Mouse (Mus musculus): ENCODE results near the gene Fbxo17. TPM values are rescaled to one million over a fixed set of nuclear protein-coding genes. Genes with fewer than 3 reads are reported as not detected.

Gene Fbxo17
- polyA plus RNA-seq, 1 experiment from 2014 or later = 5.3 TPM

GRCm38 (mm10) chr7:28770309-28770708 lies 53.7 kb downstream of the Fbxo17 start:
- no peaks in the 10 kb centered on the region for H3K27me3 ChIP-seq
- H3K36me3 ChIP-seq (ENCODE audit: poor library complexity, severe bottlenecking) = peaks cover 30% of the 10 kb centered on the region; the same call in 1 of the 2 replicates
- 91% methylated on average over 3 of the region's 3 CpGs for WGBS
- ATAC-seq = no peak
- no peak overlapping the region for H3K9ac ChIP-seq
- H3K9me3 ChIP-seq (replicated peaks) = no peaks in the 10 kb centered on the region
- H3K27ac ChIP-seq = no peak overlapping the region
- H3K4me2 ChIP-seq = no peak overlapping the region
- peaks cover 29% of the 10 kb centered on the region for H3K4me1 ChIP-seq
- H3K4me3 ChIP-seq = no peak overlapping the region

- no peaks in the 10 kb centered on the region for H3K9me3 ChIP-seq (replicated peaks)
- H3K36me3 ChIP-seq (ENCODE audit: poor library complexity, severe bottlenecking) = peaks cover 44% of the 10 kb centered on the region; the same call in 1 of the 2 replicates
- H3K27ac ChIP-seq = no peak overlapping the region
- ATAC-seq = no peak
- H3K27me3 ChIP-seq = no peaks in the 10 kb centered on the region
- WGBS = 91% methylated on average over 11 of the region's 11 CpGs
- H3K4me1 ChIP-seq = peaks cover 23% of the 10 kb centered on the region
- H3K9ac ChIP-seq = no peak overlapping the region
- no peak overlapping the region for H3K4me3 ChIP-seq
- H3K4me2 ChIP-seq = no peak overlapping the region
Measured at GRCm38 (mm10) chr7:28771867-28772266, 55.3 kb downstream of the Fbxo17 start.

GRCm38 (mm10) chr7:28773163-28773562 lies 56.6 kb downstream of the Fbxo17 start:
- ATAC-seq = no peak
- H3K27me3 ChIP-seq = no peaks in the 10 kb centered on the region
- no peaks in the 10 kb centered on the region for H3K9me3 ChIP-seq (replicated peaks)
- H3K4me2 ChIP-seq = no peak overlapping the region
- H3K9ac ChIP-seq = no peak overlapping the region
- no peak overlapping the region for H3K4me3 ChIP-seq
- no peak overlapping the region for H3K27ac ChIP-seq
- 87% methylated on average over 3 of the region's 3 CpGs for WGBS
- H3K36me3 ChIP-seq (ENCODE audit: poor library complexity, severe bottlenecking) = peaks cover 53% of the 10 kb centered on the region
- H3K4me1 ChIP-seq = peaks cover 11% of the 10 kb centered on the region; the same call in 1 of the 2 replicates

- no peaks in the 10 kb centered on the region for H3K27me3 ChIP-seq
- ATAC-seq = no peak
- H3K4me1 ChIP-seq = peaks cover 6% of the 10 kb centered on the region; the same call in 1 of the 2 replicates
- H3K4me2 ChIP-seq = no peak overlapping the region
- no peak overlapping the region for H3K27ac ChIP-seq
- peaks cover 60% of the 10 kb centered on the region for H3K36me3 ChIP-seq (ENCODE audit: poor library complexity, severe bottlenecking)
- WGBS = 84% methylated on average over 12 of the region's 12 CpGs
- no peak overlapping the region for H3K9ac ChIP-seq
- no peaks in the 10 kb centered on the region for H3K9me3 ChIP-seq (replicated peaks)
- no peak overlapping the region for H3K4me3 ChIP-seq
Measured at GRCm38 (mm10) chr7:28774164-28774563, 57.6 kb downstream of the Fbxo17 start.

- Histone ChIP-seq H3K4me1 (peaks cover 5% of the 10 kb centered on the region), H3K4me3 (no peak overlapping the region), H3K27ac (no peak overlapping the region), H3K36me3 (ENCODE audit: poor library complexity, severe bottlenecking) (peaks cover 60% of the 10 kb centered on the region), H3K4me2 (no peak overlapping the region), H3K9ac (no peak overlapping the region), H3K27me3 (no peaks in the 10 kb centered on the region), H3K9me3 (replicated peaks) (no peaks in the 10 kb centered on the region)
- WGBS = 81% methylated on average over 7 of the region's 7 CpGs
- ATAC-seq = no peak
Measured at GRCm38 (mm10) chr7:28775129-28775528, 58.5 kb downstream of the Fbxo17 start.

- no peaks in the 10 kb centered on the region for H3K9me3 ChIP-seq (replicated peaks)
- no peak overlapping the region for H3K9ac ChIP-seq
- H3K36me3 ChIP-seq (ENCODE audit: poor library complexity, severe bottlenecking) = peaks cover 63% of the 10 kb centered on the region
- WGBS = 81% methylated on average over 9 of the region's 9 CpGs
- no peak for ATAC-seq
- H3K4me1 ChIP-seq = peaks cover 10% of the 10 kb centered on the region
- H3K4me3 ChIP-seq = no peak overlapping the region
- H3K27ac ChIP-seq = no peak overlapping the region
- H3K27me3 ChIP-seq = no peaks in the 10 kb centered on the region
- H3K4me2 ChIP-seq = no peak overlapping the region
Measured at GRCm38 (mm10) chr7:28778825-28779224, 62.2 kb downstream of the Fbxo17 start.

- Histone ChIP-seq H3K4me2 (no peak overlapping the region), H3K9ac (0 out of 2 replicates have a peak overlapping the region, but pooled peaks have one; percentile 8), H3K27ac (peak overlapping the region; percentile 65), H3K9me3 (replicated peaks) (no peaks in the 10 kb centered on the region), H3K36me3 (ENCODE audit: poor library complexity, severe bottlenecking) (peaks cover 61% of the 10 kb centered on the region), H3K4me1 (peaks cover 8% of the 10 kb centered on the region), H3K4me3 (no peak overlapping the region), H3K27me3 (no peaks in the 10 kb centered on the region)
- ATAC-seq = peak; percentile 78
- WGBS = 45% methylated on average over 6 of the region's 6 CpGs
Measured at GRCm38 (mm10) chr7:28780067-28780658, 63.6 kb downstream of the Fbxo17 start.

- H3K4me3 ChIP-seq = no peak overlapping the region
- no peak overlapping the region for H3K9ac ChIP-seq
- peaks cover 63% of the 10 kb centered on the region for H3K36me3 ChIP-seq (ENCODE audit: poor library complexity, severe bottlenecking)
- H3K9me3 ChIP-seq (replicated peaks) = no peaks in the 10 kb centered on the region
- no peak for ATAC-seq
- H3K4me2 ChIP-seq = no peak overlapping the region
- H3K27ac ChIP-seq = 0 out of 2 replicates have a peak overlapping the region, but pooled peaks have one; percentile 65
- WGBS = 84% methylated on average over 7 of the region's 7 CpGs
- H3K4me1 ChIP-seq = peaks cover 6% of the 10 kb centered on the region
- H3K27me3 ChIP-seq = no peaks in the 10 kb centered on the region
Measured at GRCm38 (mm10) chr7:28780857-28781256, 64.3 kb downstream of the Fbxo17 start.

- H3K4me3 ChIP-seq = no peak overlapping the region
- no peaks in the 10 kb centered on the region for H3K9me3 ChIP-seq (replicated peaks)
- peaks cover 63% of the 10 kb centered on the region for H3K36me3 ChIP-seq (ENCODE audit: poor library complexity, severe bottlenecking)
- WGBS = 90% methylated on average over 8 of the region's 8 CpGs
- H3K4me1 ChIP-seq = peaks cover 6% of the 10 kb centered on the region
- no peak overlapping the region for H3K27ac ChIP-seq
- no peak overlapping the region for H3K9ac ChIP-seq
- no peak for ATAC-seq
- no peaks in the 10 kb centered on the region for H3K27me3 ChIP-seq
- H3K4me2 ChIP-seq = no peak overlapping the region
Measured at GRCm38 (mm10) chr7:28781261-28781663, 64.7 kb downstream of the Fbxo17 start.

GRCm38 (mm10) chr7:28785161-28785560 lies 68.6 kb downstream of the Fbxo17 start:
- peaks cover 66% of the 10 kb centered on the region for H3K36me3 ChIP-seq (ENCODE audit: poor library complexity, severe bottlenecking)
- H3K9me3 ChIP-seq (replicated peaks) = no peaks in the 10 kb centered on the region
- H3K4me2 ChIP-seq = no peak overlapping the region
- ATAC-seq = no peak
- no peak overlapping the region for H3K4me3 ChIP-seq
- no peak overlapping the region for H3K9ac ChIP-seq
- no peaks in the 10 kb centered on the region for H3K27me3 ChIP-seq
- H3K27ac ChIP-seq = no peak overlapping the region
- WGBS = 80% methylated on average over 5 of the region's 5 CpGs
- H3K4me1 ChIP-seq = peaks cover 5% of the 10 kb centered on the region

Other genes starting within 250 kb of the Fbxo17 start
- gene Ifnl2, start 206.3 kb upstream of the Fbxo17 start, polyA plus RNA-seq (2015; fragmentation: Nextera tagmentation; extraction: Ambion mirVana) = not detected in 2 replicates
- not detected in 2 replicates for gene Ifnl3, start 194.0 kb upstream of the Fbxo17 start, polyA plus RNA-seq (2015; fragmentation: Nextera tagmentation; extraction: Ambion mirVana)
- gene Sycn, start 175.9 kb upstream of the Fbxo17 start, polyA plus RNA-seq (2015; fragmentation: Nextera tagmentation; extraction: Ambion mirVana) = not detected in 2 replicates
- gene Nccrp1, start 169.6 kb upstream of the Fbxo17 start, polyA plus RNA-seq (2015; fragmentation: Nextera tagmentation; extraction: Ambion mirVana) = not detected in 2 replicates
- 20.0 and 20.5 TPM in 2 replicates for gene Samd4b, start 118.7 kb upstream of the Fbxo17 start, polyA plus RNA-seq (2015; fragmentation: Nextera tagmentation; extraction: Ambion mirVana)
- 36.1 and 36.8 TPM in 2 replicates for gene Pak4, start 118.6 kb upstream of the Fbxo17 start, polyA plus RNA-seq (2015; fragmentation: Nextera tagmentation; extraction: Ambion mirVana)
- gene Acp7, start 85.5 kb upstream of the Fbxo17 start, polyA plus RNA-seq (2015; fragmentation: Nextera tagmentation; extraction: Ambion mirVana) = not detected in 2 replicates
- 3.6 and 3.8 TPM in 2 replicates for gene Fbxo27, start 24.0 kb upstream of the Fbxo17 start, polyA plus RNA-seq (2015; fragmentation: Nextera tagmentation; extraction: Ambion mirVana)
- 107 and 122 TPM in 2 replicates for gene Mrps12, start 25.0 kb downstream of the Fbxo17 start, polyA plus RNA-seq (2015; fragmentation: Nextera tagmentation; extraction: Ambion mirVana)
- gene Sars2, start 25.2 kb downstream of the Fbxo17 start, polyA plus RNA-seq (2015; fragmentation: Nextera tagmentation; extraction: Ambion mirVana) = 23.0 and 23.7 TPM in 2 replicates
- not detected in 2 replicates for gene Ccer2, start 39.4 kb downstream of the Fbxo17 start, polyA plus RNA-seq (2015; fragmentation: Nextera tagmentation; extraction: Ambion mirVana)
- 86.3 and 86.9 TPM in 2 replicates for gene Sirt2, start 49.9 kb downstream of the Fbxo17 start, polyA plus RNA-seq (2015; fragmentation: Nextera tagmentation; extraction: Ambion mirVana)
- 51.0 and 52.9 TPM in 2 replicates for gene Nfkbib, start 50.7 kb downstream of the Fbxo17 start, polyA plus RNA-seq (2015; fragmentation: Nextera tagmentation; extraction: Ambion mirVana)
- gene Rinl, start 72.2 kb downstream of the Fbxo17 start, polyA plus RNA-seq (2015; fragmentation: Nextera tagmentation; extraction: Ambion mirVana) = 1.7 and 2.0 TPM in 2 replicates
- 264 and 282 TPM in 2 replicates for gene Hnrnpl, start 91.7 kb downstream of the Fbxo17 start, polyA plus RNA-seq (2015; fragmentation: Nextera tagmentation; extraction: Ambion mirVana)
- gene Ech1, start 108.4 kb downstream of the Fbxo17 start, polyA plus RNA-seq (2015; fragmentation: Nextera tagmentation; extraction: Ambion mirVana) = 69.1 and 75.6 TPM in 2 replicates
- gene Lgals4, start 117.0 kb downstream of the Fbxo17 start, polyA plus RNA-seq (2015; fragmentation: Nextera tagmentation; extraction: Ambion mirVana) = 2.5 and 3.3 TPM in 2 replicates
- 2.0 and 2.4 TPM in 2 replicates for gene Lgals7, start 147.0 kb downstream of the Fbxo17 start, polyA plus RNA-seq (2015; fragmentation: Nextera tagmentation; extraction: Ambion mirVana)
- 0.21 and 0.30 TPM in 2 replicates for gene Capn12, start 164.6 kb downstream of the Fbxo17 start, polyA plus RNA-seq (2015; fragmentation: Nextera tagmentation; extraction: Ambion mirVana)
- 114 and 136 TPM in 2 replicates for gene Actn4, start 245.5 kb downstream of the Fbxo17 start, polyA plus RNA-seq (2015; fragmentation: Nextera tagmentation; extraction: Ambion mirVana)

All from forebrain, embryonic 13.5 days (tissue).